Mouse (Mus musculus) liver, postnatal 0 days (tissue): ENCODE measurements around the gene Bsnd.

Source experiments
- CTCF ChIP-seq: sonication (generic); IDR thresholded peaks from 2 replicates; pipeline ENCODE4 v1.5.1; 2016; ENCODE audit warnings: antibody characterized with exemption, low read depth
- EP300 ChIP-seq: IDR thresholded peaks from 2 replicates; pipeline ENCODE4 v1.6.1; 2016; ENCODE audit warnings: antibody characterized with exemption, low read depth, mild to moderate bottlenecking

DNA sequence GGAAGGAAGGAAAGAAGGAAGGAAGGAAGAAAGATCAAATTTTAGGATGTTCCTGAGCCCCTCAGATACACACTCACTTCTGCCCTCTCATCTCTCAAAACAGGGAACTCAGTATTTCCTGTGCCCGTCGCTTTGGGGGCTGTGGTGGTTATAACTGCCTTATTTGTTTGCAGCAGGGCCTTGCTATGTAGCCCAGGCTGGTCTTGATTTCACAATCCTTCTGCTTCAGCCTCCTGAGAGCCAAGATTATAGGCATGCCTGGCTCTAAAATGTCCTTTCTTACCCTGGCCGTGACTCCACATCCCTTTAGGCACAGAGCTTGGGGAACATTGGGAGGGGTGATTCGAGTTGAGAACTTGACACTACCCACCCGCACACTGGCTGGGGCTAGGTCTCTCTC, 29.6 kb downstream of the Bsnd start:
- no peak for TF ChIP-seq CTCF
- TF ChIP-seq EP300: no peak
